Mouse (Mus musculus): Measurements from ENCODE around the gene Gm20517.
"Not testable (repeated sequence)": the region's sequence is repeated elsewhere in the genome, so short reads cannot be mapped to it uniquely, and the experiment has no call there.

Gene Gm20517

GRCm38 (mm10) chr17:47627791-47628190 lies 16.4 kb downstream of the Gm20517 start:
- no peak for DNase-seq (ENCODE audit: low spot score in 2 of 2)

- peak; percentile 96 to 97 for DNase-seq (ENCODE audit: low spot score in 2 of 2)
These were observed 17.7 kb downstream of the Gm20517 start for GRCm38 (mm10) chr17:47628851-47629676.

GRCm38 (mm10) chr17:47629717-47630677 lies 18.6 kb downstream of the Gm20517 start:
- DNase-seq (ENCODE audit: low spot score in 2 of 2) = peak; percentile 68 to 78

GRCm38 (mm10) chr17:47630678-47631065 lies 19.3 kb downstream of the Gm20517 start, which contains the start of gene Usp49:
Usp49 (plus strand) TSS chr17:47630690.
- no peak for DNase-seq (ENCODE audit: low spot score in 2 of 2)

GRCm38 (mm10) chr17:47632181-47632840 lies 20.9 kb downstream of the Gm20517 start:
- no peak for DNase-seq (ENCODE audit: low spot score in 2 of 2)

- no peak for DNase-seq (ENCODE audit: low spot score in 2 of 2)
These were observed 22.8 kb downstream of the Gm20517 start for GRCm38 (mm10) chr17:47633999-47634770.

GRCm38 (mm10) chr17:47642992-47643391 lies 31.6 kb downstream of the Gm20517 start:
- no peak for DNase-seq (ENCODE audit: low spot score in 2 of 2)

GRCm38 (mm10) chr17:47646683-47647082 lies 35.3 kb downstream of the Gm20517 start:
- peak; percentile 41 to 56 for DNase-seq (ENCODE audit: low spot score in 2 of 2)

GRCm38 (mm10) chr17:47648966-47649365 lies 37.6 kb downstream of the Gm20517 start:
- DNase-seq (ENCODE audit: low spot score in 2 of 2) = no peak

- DNase-seq (ENCODE audit: low spot score in 2 of 2) = no peak
These were observed 40.6 kb downstream of the Gm20517 start for GRCm38 (mm10) chr17:47651953-47652352.

GRCm38 (mm10) chr17:47654346-47654745 lies 43.0 kb downstream of the Gm20517 start:
- not testable (repeated sequence) for DNase-seq (ENCODE audit: low spot score in 2 of 2)

GRCm38 (mm10) chr17:47655697-47656096 lies 44.3 kb downstream of the Gm20517 start:
- DNase-seq (ENCODE audit: low spot score in 2 of 2) = no peak

GRCm38 (mm10) chr17:47657901-47658300 lies 46.5 kb downstream of the Gm20517 start:
- DNase-seq (ENCODE audit: low spot score in 2 of 2) = no peak

GRCm38 (mm10) chr17:47658741-47659243 lies 47.4 kb downstream of the Gm20517 start:
- no peak for DNase-seq (ENCODE audit: low spot score in 2 of 2)

GRCm38 (mm10) chr17:47663009-47663713 lies 51.8 kb downstream of the Gm20517 start:
- DNase-seq (ENCODE audit: low spot score in 2 of 2) = no peak

- DNase-seq (ENCODE audit: low spot score in 2 of 2) = no peak
These were observed 53.1 kb downstream of the Gm20517 start for GRCm38 (mm10) chr17:47664474-47664873.

GRCm38 (mm10) chr17:47669166-47669565 lies 57.8 kb downstream of the Gm20517 start:
- DNase-seq (ENCODE audit: low spot score in 2 of 2) = no peak

GRCm38 (mm10) chr17:47671988-47672310 lies 60.6 kb downstream of the Gm20517 start:
- DNase-seq (ENCODE audit: low spot score in 2 of 2) = no peak

GRCm38 (mm10) chr17:47672311-47673111 lies 61.1 kb downstream of the Gm20517 start:
- DNase-seq (ENCODE audit: low spot score in 2 of 2) = peak; percentile 50 to 61
